Mouse (Mus musculus): ENCODE measurements at regions not wholly inside any gene's neighbourhood (a gene's known extent, or its start where the extent isn't known, plus 50 kb on each side); places are given as distances from the start of the nearest gene placed in this dataset.

DNA sequence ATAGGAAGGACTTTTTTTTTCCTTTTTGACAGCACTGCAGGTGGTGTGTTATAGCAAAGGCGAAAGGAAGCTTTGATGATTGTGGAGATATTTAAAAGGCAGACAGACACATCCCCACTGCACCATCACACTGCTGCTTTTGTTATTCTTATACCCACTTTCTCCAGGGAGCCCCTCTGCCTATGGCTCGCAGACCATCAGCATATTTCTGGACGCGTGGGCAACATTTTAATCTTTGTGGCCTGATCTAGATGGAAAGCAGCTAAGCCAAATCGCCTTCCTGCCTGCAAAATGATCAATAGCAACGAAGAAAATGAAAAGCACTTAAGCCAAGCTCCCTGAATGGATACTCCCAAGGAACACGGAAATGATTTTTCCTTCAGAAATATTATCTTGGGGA, 1054.0 kb downstream of the Synb start:
- no peak for DNase-seq (ENCODE audit: low spot score)

DNA sequence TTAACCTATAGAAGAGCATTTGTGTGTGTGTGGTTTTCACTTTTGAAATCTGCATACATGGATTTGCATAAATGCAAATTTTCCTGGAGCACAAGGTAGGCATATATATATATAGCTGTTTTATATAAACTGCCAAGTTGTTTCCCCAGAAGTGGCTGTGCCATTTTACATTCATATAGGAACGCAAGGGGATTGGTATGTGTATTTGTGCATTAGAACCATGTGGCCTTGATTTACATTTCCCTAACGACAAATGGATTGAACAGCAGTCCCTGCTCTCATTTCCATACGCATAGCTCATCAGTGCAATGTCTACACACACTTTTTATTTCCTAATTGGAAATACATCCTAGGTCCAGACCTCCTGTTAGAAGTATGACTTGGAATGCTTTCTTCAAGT, 1069.9 kb downstream of the Synb start:
- DNase-seq (ENCODE audit: low spot score): no peak

DNA sequence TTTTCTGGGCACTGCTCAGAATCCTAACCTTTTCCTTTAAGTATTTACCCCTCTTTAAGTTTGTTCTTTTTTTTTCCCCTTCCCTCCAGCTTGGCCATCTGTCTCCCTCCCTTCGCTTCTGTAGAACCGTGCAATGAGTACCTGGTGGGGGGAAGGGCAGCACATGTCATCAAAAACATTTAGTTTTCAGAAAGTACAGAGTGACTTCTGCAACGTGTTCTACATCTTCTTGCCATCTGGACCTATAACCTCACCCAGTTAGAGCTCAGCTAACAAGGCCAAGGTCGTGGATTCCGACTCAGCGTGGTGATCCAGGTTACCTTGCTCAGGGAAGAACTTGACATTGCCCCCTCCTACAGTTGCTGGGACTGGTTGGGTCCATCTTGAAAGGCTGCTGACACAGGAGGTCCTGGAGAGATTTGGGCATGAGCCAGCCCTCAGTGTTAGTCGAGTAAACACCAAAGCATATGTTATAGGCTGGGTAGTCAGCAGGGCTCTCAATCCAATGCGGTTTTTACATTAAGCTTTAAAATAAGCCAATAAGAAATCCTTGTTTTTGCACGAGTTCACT, 1075.0 kb downstream of the Synb start:
- no peak for DNase-seq (ENCODE audit: low spot score)

DNA sequence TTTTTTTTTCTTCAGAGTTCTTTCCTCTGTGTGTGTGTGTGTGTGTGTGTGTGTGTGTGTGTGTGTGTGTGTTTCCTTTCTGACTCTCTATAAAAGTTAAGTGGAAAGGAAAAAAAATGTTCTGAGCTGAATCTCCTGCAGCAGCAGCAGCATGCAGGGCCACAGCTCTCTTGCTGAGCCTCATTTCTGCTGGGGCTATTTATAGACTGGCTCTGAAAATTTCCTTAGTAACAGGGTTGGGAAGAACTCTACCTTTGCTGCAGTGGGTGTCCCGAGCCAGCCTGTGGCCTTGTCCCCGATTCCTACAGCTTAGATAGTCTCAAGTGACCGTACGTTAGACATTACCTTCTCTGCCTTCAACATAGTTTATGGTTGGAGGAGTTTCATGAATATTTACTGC, 1075.6 kb downstream of the Synb start:
- DNase-seq (ENCODE audit: low spot score): no peak

- no peak for DNase-seq (ENCODE audit: low spot score)
Observed at GRCm38 (mm10) chr14:68217986-68218385, 1076.1 kb downstream of the Synb start.

DNA sequence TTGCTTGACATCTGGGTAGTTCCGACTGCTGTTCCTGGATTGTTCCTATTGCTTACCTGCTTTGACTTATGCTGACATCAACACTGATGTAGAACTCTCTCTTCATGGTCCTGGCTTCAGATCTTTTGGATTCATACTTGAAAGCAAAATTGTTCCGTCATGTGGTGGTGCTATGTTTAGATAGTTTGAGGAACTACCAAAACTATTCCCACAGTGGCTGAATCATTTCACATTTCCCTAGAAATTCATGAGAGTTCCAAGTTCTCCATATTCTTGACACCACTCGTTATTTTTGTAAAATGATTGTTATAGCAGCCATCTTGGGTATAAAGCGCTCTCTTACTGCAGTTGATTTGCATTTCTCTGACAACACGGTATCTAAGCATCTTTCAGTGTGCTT, 1080.2 kb downstream of the Synb start:
- no peak for DNase-seq (ENCODE audit: low spot score)

DNA sequence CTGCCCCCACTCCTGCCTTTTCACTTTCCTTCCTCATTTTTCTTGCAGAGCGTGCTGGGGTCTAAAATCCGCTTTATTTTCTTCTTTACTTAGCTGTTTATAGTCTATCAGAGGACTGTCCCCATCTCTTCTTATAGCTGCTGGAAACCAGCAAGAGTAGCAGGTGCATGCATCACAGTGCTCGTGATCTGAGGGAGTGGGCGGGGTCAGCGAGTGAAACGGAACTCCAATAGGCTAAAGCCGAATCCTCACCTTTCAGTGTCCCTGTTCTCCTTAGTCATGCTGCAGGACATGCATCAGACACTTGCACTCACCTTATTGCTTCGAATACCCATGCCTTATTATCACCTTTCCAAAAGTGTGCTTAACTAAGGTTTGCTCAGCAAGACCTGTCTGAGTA, 1095.3 kb downstream of the Synb start:
- no peak for DNase-seq (ENCODE audit: low spot score)

- DNase-seq (ENCODE audit: low spot score): no peak
Observed at GRCm38 (mm10) chr14:68197470-68197800, 1096.7 kb downstream of the Synb start.

- DNase-seq (ENCODE audit: low spot score): no peak
Observed at GRCm38 (mm10) chr14:68196762-68197469, 1097.2 kb downstream of the Synb start.

DNA sequence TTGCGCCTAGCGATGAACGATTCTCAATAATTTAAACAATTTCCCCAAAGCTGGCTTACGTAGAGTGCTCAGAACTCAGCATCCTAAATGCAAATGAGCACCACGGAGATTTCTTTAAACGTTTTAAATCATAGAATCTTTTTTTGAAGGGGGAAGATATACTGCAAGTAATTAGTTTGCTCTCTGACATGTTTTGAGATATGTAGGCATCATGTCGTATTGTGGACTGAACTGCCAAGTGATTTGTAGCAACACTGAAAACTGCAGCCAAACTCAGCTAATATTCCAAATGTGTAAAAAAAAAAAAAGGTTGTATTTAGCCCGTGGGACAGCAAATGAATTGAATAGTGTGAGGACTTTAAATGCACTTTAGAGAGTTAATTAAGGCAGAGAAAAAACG, 1097.9 kb downstream of the Synb start:
- no peak for DNase-seq (ENCODE audit: low spot score)

- DNase-seq (ENCODE audit: low spot score): no peak
Observed at GRCm38 (mm10) chr14:68189876-68190275, 1104.2 kb downstream of the Synb start.

- no peak for DNase-seq (ENCODE audit: low spot score)
Observed at GRCm38 (mm10) chr14:68188325-68188724, 1105.8 kb downstream of the Synb start.

DNA sequence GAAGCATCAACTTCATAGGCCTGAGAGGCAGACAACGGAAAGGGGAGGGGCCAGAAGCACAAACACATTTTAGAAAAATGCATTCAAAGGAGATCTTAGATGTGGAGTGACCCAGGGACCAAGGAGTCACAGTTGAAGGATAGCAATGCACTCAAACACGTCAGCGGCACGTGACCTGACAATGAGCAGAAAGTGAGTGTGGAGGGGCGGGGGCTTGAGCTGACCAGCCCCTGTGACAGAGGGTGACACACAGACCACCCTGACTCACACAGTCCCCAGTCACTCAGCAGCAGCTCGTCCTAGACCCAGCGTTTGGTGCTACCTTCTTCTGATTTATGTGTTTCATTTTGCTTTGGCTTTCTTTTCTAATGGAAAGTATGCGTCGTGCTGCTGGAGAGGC, 1111.5 kb downstream of the Synb start:
- no peak for DNase-seq (ENCODE audit: low spot score)

GRCm38 (mm10) chr14:68181168-68181567, 1112.9 kb downstream of the Synb start:
- DNase-seq (ENCODE audit: low spot score): no peak

Data from lung, postnatal 25 days (tissue).